Mouse (Mus musculus): ENCODE measurements around the gene Rps6ka5. TPM values are rescaled to one million over a fixed set of nuclear protein-coding genes. Genes with fewer than 3 reads are reported as not detected.

The Rps6ka5 gene
- polyA plus RNA-seq, 2 experiments = 1.2 to 1.4 TPM

DNA sequence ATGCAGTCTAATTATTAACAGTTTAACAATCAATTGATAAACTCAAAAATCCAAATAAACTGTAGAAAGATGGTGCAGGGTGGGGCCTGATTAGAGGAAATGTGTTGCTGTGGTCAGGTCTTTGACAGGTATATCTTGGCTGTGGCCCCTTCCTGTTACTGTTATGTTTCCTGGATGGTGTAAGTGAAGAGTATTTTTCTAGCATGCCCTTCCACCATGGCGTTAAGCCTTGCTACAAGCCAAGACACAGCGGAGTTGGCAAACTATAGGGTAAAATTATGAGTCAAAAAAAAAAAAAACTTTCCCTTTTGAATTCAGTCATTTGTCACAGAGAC is 90.5 kb downstream of the Rps6ka5 start:
- no peak overlapping the region for H3K27ac ChIP-seq
- H3K36me3 ChIP-seq (replicated peaks; ENCODE audit: control insufficient read depth, insufficient read depth, low read depth) = no peaks in the 10 kb centered on the region
- DNase-seq (ENCODE audit: low read depth in 3 of 3, low spot score in 3 of 3) (no peak), ATAC-seq (ENCODE audit: insufficient read depth) (no peak)
- H3K4me2 ChIP-seq (ENCODE audit: low read depth) = no peak overlapping the region
- TF ChIP-seq EP300 (IDR thresholded peaks at IDR 0.05; ENCODE audit: low read depth) (no peak), CTCF (IDR thresholded peaks at IDR 0.05; ENCODE audit: low read depth) (no peak)
- no peaks in the 10 kb centered on the region for H3K27me3 ChIP-seq (ENCODE audit: control insufficient read depth, insufficient read depth, low read length)
- H3K4me1 ChIP-seq (replicated peaks; ENCODE audit: control insufficient read depth in 2 of 2, insufficient read depth in 2 of 2, low read length in 1 of 2) = no peaks in the 10 kb centered on the region; a peak in 1 of 4 replicates
- H3K9me3 ChIP-seq (ENCODE audit: control insufficient read depth, low read length) = no peaks in the 10 kb centered on the region
- no peak overlapping the region for H3K9ac ChIP-seq (replicated peaks)
- 40% methylated on average over 2 of the region's 2 CpGs for WGBS (ENCODE audit: insufficient replicate concordance)
- no peak overlapping the region for H3K4me3 ChIP-seq (ENCODE audit: insufficient read depth in 1 of 2, low read depth in 2 of 2, low read length in 2 of 2)

DNA sequence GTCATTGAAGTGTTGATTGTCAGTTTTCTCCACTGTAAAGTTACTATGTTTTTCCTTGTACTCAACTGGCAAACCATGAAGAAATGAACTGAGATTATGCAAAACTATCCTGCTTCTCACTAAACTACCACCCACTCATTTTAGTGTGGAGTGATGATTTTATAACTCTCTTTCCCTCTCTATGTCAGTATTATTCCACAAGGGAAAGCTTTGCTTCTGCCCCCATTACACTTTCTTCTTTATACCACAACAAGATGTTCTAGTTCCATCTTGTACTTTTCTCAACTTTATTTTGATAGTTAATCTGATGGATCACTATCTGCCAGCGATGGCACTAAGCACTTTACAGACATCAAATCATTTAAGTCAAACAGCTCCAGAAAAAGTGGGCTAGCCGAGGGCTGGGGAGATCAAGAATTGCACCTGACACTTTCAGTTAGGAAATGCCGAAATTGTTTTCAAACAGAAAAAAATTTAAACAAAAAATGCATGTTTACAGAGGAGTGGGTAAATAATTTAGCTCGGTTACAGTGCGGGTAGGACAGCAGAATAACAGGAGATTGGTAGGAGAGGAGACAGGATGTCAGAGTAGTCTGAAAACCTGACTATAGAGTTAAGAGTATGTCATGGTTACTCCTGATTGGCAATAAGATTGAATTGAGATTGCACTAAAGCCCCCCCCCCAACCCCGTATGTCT is 91.0 kb downstream of the Rps6ka5 start:
- no peak overlapping the region for H3K4me3 ChIP-seq (ENCODE audit: insufficient read depth in 1 of 2, low read depth in 2 of 2, low read length in 2 of 2)
- H3K9me3 ChIP-seq (ENCODE audit: control insufficient read depth, low read length) = no peaks in the 10 kb centered on the region
- ATAC-seq (ENCODE audit: insufficient read depth) (no peak), DNase-seq (ENCODE audit: low read depth in 3 of 3, low spot score in 3 of 3) (no peak)
- H3K4me2 ChIP-seq (ENCODE audit: low read depth) = no peak overlapping the region
- H3K4me1 ChIP-seq (replicated peaks; ENCODE audit: control insufficient read depth in 2 of 2, insufficient read depth in 2 of 2, low read length in 1 of 2) = no peaks in the 10 kb centered on the region; a peak in 1 of 4 replicates
- H3K27me3 ChIP-seq (ENCODE audit: control insufficient read depth, insufficient read depth, low read length) = no peaks in the 10 kb centered on the region
- H3K27ac ChIP-seq = no peak overlapping the region
- 45% methylated on average over 6 of the region's 6 CpGs for WGBS (ENCODE audit: insufficient replicate concordance)
- H3K9ac ChIP-seq (replicated peaks) = no peak overlapping the region
- no peak for TF ChIP-seq EP300 (IDR thresholded peaks at IDR 0.05; ENCODE audit: low read depth)
- no peak for TF ChIP-seq CTCF (IDR thresholded peaks at IDR 0.05; ENCODE audit: low read depth)
- H3K36me3 ChIP-seq (replicated peaks; ENCODE audit: control insufficient read depth, insufficient read depth, low read depth) = no peaks in the 10 kb centered on the region

DNA sequence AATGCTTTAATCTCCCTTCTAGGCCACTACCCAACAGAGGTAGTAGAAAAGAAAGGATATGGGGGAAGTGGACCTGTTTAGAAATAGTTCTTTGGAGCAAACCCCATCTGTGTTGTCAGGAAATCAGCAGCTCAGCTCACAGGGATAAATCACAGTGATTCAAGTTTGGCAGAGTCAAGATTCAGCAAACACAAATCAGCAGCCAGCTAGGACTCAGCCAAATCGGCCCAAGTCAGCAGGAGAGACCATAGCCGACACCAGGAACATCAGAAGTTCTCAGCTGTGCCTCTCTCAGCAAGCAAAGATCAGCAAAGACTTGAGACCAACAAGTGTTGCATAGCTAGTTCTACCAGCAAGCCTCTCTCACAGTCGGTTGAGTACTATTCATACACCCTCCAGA is 93.6 kb downstream of the Rps6ka5 start:
- no peak overlapping the region for H3K4me3 ChIP-seq (ENCODE audit: insufficient read depth in 1 of 2, low read depth in 2 of 2, low read length in 2 of 2)
- H3K4me2 ChIP-seq (ENCODE audit: low read depth) = no peak overlapping the region
- H3K9ac ChIP-seq (replicated peaks) = no peak overlapping the region
- no peaks in the 10 kb centered on the region for H3K27me3 ChIP-seq (ENCODE audit: control insufficient read depth, insufficient read depth, low read length)
- ATAC-seq (ENCODE audit: insufficient read depth) (no peak), DNase-seq (ENCODE audit: low read depth in 3 of 3, low spot score in 3 of 3) (no peak)
- 59% methylated on average over 3 of the region's 3 CpGs for WGBS (ENCODE audit: insufficient replicate concordance)
- H3K36me3 ChIP-seq (replicated peaks; ENCODE audit: control insufficient read depth, insufficient read depth, low read depth) = no peaks in the 10 kb centered on the region
- no peak for TF ChIP-seq CTCF (IDR thresholded peaks at IDR 0.05; ENCODE audit: low read depth)
- no peak for TF ChIP-seq EP300 (IDR thresholded peaks at IDR 0.05; ENCODE audit: low read depth)
- H3K4me1 ChIP-seq (replicated peaks; ENCODE audit: control insufficient read depth in 2 of 2, insufficient read depth in 2 of 2, low read length in 1 of 2) = no peaks in the 10 kb centered on the region; a peak in 1 of 4 replicates
- no peak overlapping the region for H3K27ac ChIP-seq
- H3K9me3 ChIP-seq (ENCODE audit: control insufficient read depth, low read length) = no peaks in the 10 kb centered on the region

DNA sequence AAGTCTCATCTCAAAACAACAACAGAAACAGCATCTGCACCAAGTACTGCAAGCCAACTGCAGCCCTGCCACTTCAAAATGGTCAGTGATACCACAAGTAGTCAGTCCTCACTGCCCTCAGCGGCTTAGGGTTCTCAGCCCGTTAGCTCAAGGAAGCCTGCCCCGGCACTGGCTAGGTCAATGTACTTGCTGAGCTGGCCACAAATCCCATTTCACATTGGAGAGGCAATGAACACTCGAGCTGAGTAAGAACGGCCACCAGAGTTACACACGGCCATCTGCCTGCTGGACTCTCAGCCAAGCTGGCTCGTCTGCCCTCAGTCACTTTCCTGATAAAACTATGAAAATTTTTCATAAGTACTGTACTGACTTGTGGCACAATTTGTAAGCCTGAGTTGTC is 95.5 kb downstream of the Rps6ka5 start:
- no peak overlapping the region for H3K4me2 ChIP-seq (ENCODE audit: low read depth)
- H3K4me3 ChIP-seq (ENCODE audit: insufficient read depth in 1 of 2, low read depth in 2 of 2, low read length in 2 of 2) = no peak overlapping the region
- no peak for ATAC-seq (ENCODE audit: insufficient read depth)
- WGBS (ENCODE audit: insufficient replicate concordance) = 69% methylated on average over 7 of the region's 7 CpGs
- H3K9ac ChIP-seq (replicated peaks) = no peak overlapping the region
- no peak overlapping the region for H3K27ac ChIP-seq
- H3K36me3 ChIP-seq (replicated peaks; ENCODE audit: control insufficient read depth, insufficient read depth, low read depth) = no peaks in the 10 kb centered on the region
- H3K9me3 ChIP-seq (ENCODE audit: control insufficient read depth, low read length) = no peaks in the 10 kb centered on the region
- no peaks in the 10 kb centered on the region; a peak in 1 of 4 replicates for H3K4me1 ChIP-seq (replicated peaks; ENCODE audit: control insufficient read depth in 2 of 2, insufficient read depth in 2 of 2, low read length in 1 of 2)
- TF ChIP-seq EP300 (IDR thresholded peaks at IDR 0.05; ENCODE audit: low read depth) (no peak), CTCF (IDR thresholded peaks at IDR 0.05; ENCODE audit: low read depth) (no peak)
- DNase-seq (ENCODE audit: low read depth in 3 of 3, low spot score in 3 of 3) = no peak
- no peaks in the 10 kb centered on the region for H3K27me3 ChIP-seq (ENCODE audit: control insufficient read depth, insufficient read depth, low read length)

DNA sequence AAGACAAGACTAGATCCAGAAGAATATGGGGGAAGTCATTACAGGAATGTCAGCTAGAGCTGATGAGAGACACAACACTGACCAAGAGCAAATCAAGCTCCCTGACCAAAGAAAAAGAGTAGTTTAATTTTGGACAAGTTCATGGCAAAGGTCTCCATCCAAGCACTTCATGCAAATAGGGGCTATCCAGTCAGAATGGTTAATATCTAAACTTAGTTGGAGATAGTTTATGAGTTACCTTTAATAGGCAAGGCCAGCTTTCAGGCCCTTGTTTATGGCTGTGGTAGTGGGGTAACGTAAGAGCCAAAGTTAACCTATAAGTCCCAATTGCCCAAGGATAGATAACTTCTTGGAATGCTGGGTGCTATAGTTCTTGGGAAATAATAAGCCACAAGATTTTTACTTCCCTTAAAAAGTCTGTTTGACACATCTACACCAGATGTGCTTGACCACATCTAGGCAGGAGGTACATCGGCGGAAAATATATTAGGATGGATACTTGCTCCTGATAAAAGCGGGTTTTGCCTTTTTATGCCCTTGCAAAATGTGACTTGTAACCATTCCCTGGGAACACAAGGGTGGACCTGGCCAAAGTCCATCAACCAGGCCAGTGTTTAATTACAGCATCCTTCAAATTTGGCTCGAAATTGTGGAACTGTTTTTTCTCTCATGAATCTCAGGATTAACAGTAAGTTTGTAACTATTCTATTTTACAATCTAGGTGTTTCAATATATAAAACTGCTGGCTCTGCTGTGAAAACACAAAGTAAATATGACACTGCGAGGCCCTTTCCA is 97.5 kb downstream of the Rps6ka5 start:
- no peak for DNase-seq (ENCODE audit: low read depth in 3 of 3, low spot score in 3 of 3)
- no peak for ATAC-seq (ENCODE audit: insufficient read depth)
- Histone ChIP-seq H3K4me3 (ENCODE audit: insufficient read depth in 1 of 2, low read depth in 2 of 2, low read length in 2 of 2) (no peak overlapping the region), H3K36me3 (replicated peaks; ENCODE audit: control insufficient read depth, insufficient read depth, low read depth) (no peaks in the 10 kb centered on the region), H3K9ac (replicated peaks) (no peak overlapping the region), H3K9me3 (ENCODE audit: control insufficient read depth, low read length) (no peaks in the 10 kb centered on the region), H3K27ac (no peak overlapping the region), H3K4me2 (ENCODE audit: low read depth) (no peak overlapping the region), H3K27me3 (ENCODE audit: control insufficient read depth, insufficient read depth, low read length) (no peaks in the 10 kb centered on the region), H3K4me1 (replicated peaks; ENCODE audit: control insufficient read depth in 2 of 2, insufficient read depth in 2 of 2, low read length in 1 of 2) (no peaks in the 10 kb centered on the region; a peak in 1 of 4 replicates)
- WGBS (ENCODE audit: insufficient replicate concordance) = 69% methylated on average over 6 of the region's 6 CpGs
- TF ChIP-seq CTCF (IDR thresholded peaks at IDR 0.05; ENCODE audit: low read depth) (no peak), EP300 (IDR thresholded peaks at IDR 0.05; ENCODE audit: low read depth) (no peak)
